Mouse (Mus musculus) limb, embryonic 13.5 days (tissue): Measurements from ENCODE around the gene Ces1d. TPM values are rescaled to one million over a fixed set of nuclear protein-coding genes. Genes with fewer than 3 reads are reported as not detected.
"Not testable (repeated sequence)": the region's sequence is repeated elsewhere in the genome, so short reads cannot be mapped to it uniquely, and the experiment has no call there.

Experiments
- ATAC-seq: fragments of 200-750 bp; cut with Nextera tagmentation; 2 replicates; pipeline ENCODE4 v1.8.0; 2017; ENCODE audit warnings: low read depth, moderate number of reproducible peaks, moderate TSS enrichment; ENCODE audit not compliant: low FRiP score
- H3K27ac ChIP-seq: fragments of 300-500 bp; sonication (generic); 2 replicates; pipeline ENCODE4 v1.5.1; 2015; ENCODE audit warnings: inconsistent platforms, mild to moderate bottlenecking, moderate library complexity
- H3K27me3 ChIP-seq: fragments of 300-500 bp; sonication (generic); 2 replicates; pipeline ENCODE4 v1.6.1; 2015; ENCODE audit warnings: mild to moderate bottlenecking, inconsistent platforms
- H3K36me3 ChIP-seq: fragments of 300-500 bp; sonication (generic); 2 replicates; pipeline ENCODE4 v1.6.1; 2015; ENCODE audit warnings: inconsistent platforms, mild to moderate bottlenecking, moderate library complexity
- H3K4me1 ChIP-seq: fragments of 300-500 bp; sonication (generic); 2 replicates; pipeline ENCODE4 v1.6.1; 2015; ENCODE audit warnings: inconsistent platforms
- H3K4me2 ChIP-seq: fragments of 300-500 bp; sonication (generic); replicated peaks from 2 replicates; pipeline ENCODE4 v1.6.1; 2015; ENCODE audit warnings: inconsistent platforms, mild to moderate bottlenecking, moderate library complexity
- H3K4me3 ChIP-seq: fragments of 300-500 bp; sonication (generic); 2 replicates; pipeline ENCODE4 v1.5.1; 2015; ENCODE audit warnings: moderate library complexity, mild to moderate bottlenecking, inconsistent platforms
- H3K9ac ChIP-seq: fragments of 300-500 bp; sonication (generic); 2 replicates; pipeline ENCODE4 v1.6.1; 2015; ENCODE audit warnings: mild to moderate bottlenecking, inconsistent platforms
- H3K9me3 ChIP-seq: fragments of 300-500 bp; sonication (generic); 2 replicates; pipeline ENCODE4 v1.6.1; 2016; ENCODE audit warnings: inconsistent platforms
- WGBS: fragments of 180-500 bp; shearing (Covaris S2); methylation state at CpG from one replicate; pipeline ENCODE4 v1.1.7; 2015; 5-methylcytosine and 5-hydroxymethylcytosine counted together
- polyA plus RNA-seq: library from polyadenylated mRNA; unstranded; fragments of >200 nt; fragmentation: Nextera tagmentation; extraction: Ambion mirVana; gene quantifications from 2 replicates; pipeline ENCODE4 v1.2.1, GENCODE M21; 2015

Ces1d gene
- polyA plus RNA-seq, 1 experiment from 2014 or later: 0.31 TPM

DNA sequence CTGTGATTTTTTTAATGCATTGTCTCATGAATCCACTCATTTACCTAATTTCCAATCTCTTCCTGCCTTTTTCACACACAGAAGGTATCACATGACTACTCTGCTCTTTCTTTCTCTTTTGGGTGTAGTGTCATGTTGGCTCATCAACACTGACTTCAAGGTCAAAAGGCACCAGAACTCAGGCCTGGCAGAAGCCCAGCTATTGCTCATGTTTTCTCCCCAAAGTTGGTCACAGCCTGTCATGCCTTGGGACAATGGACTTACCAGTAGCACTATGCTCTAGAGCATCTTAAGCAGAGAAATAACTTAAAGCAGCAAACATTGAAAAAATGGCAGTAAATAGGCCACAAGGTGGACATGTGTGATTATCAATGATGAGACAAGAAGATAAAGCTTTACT, 13.5 kb upstream of the Ces1d start:
- H3K9ac ChIP-seq: no peak overlapping the region
- H3K4me1 ChIP-seq: no peaks in the 10 kb centered on the region
- no peaks in the 10 kb centered on the region for H3K9me3 ChIP-seq
- H3K27me3 ChIP-seq: no peaks in the 10 kb centered on the region
- no peak for ATAC-seq
- no peaks in the 10 kb centered on the region for H3K36me3 ChIP-seq
- H3K4me2 ChIP-seq: no peak overlapping the region
- H3K4me3 ChIP-seq: no peak overlapping the region
- no peak overlapping the region for H3K27ac ChIP-seq

DNA sequence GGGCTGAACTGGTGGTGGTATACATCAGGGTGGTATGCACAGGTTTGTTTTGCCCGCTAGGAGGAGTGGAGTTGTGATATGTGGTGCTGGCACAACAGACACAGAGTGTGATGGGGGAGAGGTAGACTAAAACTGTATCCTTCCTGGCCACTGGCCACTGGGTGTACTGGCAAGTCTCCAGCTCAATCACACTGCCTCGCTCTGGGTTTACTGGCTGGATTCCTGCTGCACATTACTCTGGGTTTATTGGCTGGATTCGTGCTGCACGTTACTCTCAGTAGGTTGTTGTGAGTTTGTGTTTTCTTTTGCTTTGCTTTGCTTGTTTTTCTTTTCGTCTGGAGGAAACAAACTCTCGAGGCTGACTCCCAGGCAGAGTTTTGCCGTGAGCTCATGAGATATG, 1.5 kb upstream of the Ces1d start:
- H3K36me3 ChIP-seq, H3K27me3 ChIP-seq, H3K9me3 ChIP-seq, H3K9ac ChIP-seq, H3K27ac ChIP-seq, H3K4me3 ChIP-seq, ATAC-seq, H3K4me1 ChIP-seq, H3K4me2 ChIP-seq: not testable (repeated sequence)
- 51% methylated on average over 7 of the region's 7 CpGs for WGBS

DNA sequence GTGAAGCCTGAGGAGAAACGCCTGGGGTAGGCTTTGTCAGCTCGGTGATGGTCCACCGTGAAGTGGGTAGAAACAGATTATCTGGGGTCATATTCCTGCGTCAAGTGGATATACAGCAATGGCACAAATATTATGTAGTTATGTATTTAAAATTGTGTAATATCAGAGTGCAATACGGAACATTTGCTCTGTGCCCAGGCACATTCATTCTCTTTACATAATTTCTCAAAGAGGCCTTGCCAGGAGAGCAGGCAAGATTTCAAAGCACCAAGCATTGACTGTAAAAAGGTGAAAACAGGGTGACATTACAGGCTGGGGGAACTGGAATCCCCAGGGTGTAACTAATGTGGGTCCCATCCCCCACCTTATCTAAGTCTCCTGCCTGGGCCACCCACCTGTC, 1.2 kb downstream of the Ces1d start:
- no peak overlapping the region for H3K4me2 ChIP-seq
- ATAC-seq: no peak
- H3K36me3 ChIP-seq: no peaks in the 10 kb centered on the region
- WGBS: 87% methylated on average over 5 of the region's 5 CpGs
- no peaks in the 10 kb centered on the region for H3K9me3 ChIP-seq
- H3K27ac ChIP-seq: no peak overlapping the region
- H3K27me3 ChIP-seq: no peaks in the 10 kb centered on the region
- no peak overlapping the region for H3K9ac ChIP-seq
- no peak overlapping the region for H3K4me3 ChIP-seq
- no peaks in the 10 kb centered on the region for H3K4me1 ChIP-seq

DNA sequence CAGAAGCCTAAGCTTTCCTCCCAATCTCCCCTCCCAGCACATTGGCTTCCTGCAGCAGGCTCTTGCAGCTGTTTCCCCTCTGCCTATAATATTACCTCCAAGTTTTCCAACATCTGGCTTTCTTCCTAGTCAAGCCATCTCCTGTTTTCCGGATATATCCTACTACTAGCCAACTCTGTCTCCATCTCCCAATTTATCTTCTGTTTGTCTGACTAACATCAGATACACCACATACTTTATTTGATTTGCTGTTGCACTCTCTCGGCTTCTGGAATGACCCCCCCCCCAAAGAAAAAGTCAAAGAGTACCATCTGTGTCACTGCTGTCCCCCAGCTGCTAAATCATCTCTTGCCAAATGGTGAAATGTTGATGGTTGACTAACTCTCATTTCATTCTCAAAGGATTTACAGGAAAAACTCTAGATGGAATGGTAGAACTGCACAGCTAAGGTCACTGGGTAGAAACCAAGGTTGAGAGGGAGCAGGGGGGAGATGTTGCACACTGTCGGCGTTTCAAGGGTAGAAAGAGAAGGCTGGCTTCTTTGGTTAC, 17.0 kb downstream of the Ces1d start:
- no peak for ATAC-seq
- H3K36me3 ChIP-seq: no peaks in the 10 kb centered on the region
- peaks cover 7% of the 10 kb centered on the region for H3K4me1 ChIP-seq
- H3K4me2 ChIP-seq: no peak overlapping the region
- no peaks in the 10 kb centered on the region for H3K27me3 ChIP-seq
- H3K27ac ChIP-seq: no peak overlapping the region
- WGBS: 73% methylated on average over 4 of the region's 4 CpGs
- H3K9me3 ChIP-seq: no peaks in the 10 kb centered on the region
- no peak overlapping the region for H3K4me3 ChIP-seq
- H3K9ac ChIP-seq: no peak overlapping the region

DNA sequence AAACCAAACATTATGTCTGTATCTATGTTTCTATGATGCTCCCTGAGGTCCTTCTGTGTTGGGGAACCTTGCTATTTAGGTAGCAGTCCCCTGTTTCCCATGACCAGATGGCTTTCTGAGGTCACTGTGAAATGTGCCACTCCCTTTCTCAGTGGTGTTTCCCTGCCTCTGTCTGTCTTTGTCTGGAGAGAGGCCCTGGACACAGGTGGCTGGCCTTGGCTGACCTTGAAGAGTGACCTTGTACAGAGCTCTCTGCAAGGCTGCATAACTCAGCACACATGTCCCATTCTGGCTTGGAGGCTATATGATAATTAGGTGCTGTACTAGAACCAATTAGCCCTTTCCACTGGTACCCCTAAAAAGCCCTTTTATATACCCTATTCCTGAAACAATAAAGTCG, 21.0 kb downstream of the Ces1d start:
- Histone ChIP-seq H3K4me2 (no peak overlapping the region), H3K36me3 (no peaks in the 10 kb centered on the region), H3K4me1 (peaks cover 7% of the 10 kb centered on the region), H3K27me3 (no peaks in the 10 kb centered on the region), H3K4me3 (no peak overlapping the region), H3K9me3 (no peaks in the 10 kb centered on the region), H3K27ac (no peak overlapping the region), H3K9ac (no peak overlapping the region)
- no peak for ATAC-seq
- WGBS: 27% methylated on average over 1 of the region's 1 CpGs

DNA sequence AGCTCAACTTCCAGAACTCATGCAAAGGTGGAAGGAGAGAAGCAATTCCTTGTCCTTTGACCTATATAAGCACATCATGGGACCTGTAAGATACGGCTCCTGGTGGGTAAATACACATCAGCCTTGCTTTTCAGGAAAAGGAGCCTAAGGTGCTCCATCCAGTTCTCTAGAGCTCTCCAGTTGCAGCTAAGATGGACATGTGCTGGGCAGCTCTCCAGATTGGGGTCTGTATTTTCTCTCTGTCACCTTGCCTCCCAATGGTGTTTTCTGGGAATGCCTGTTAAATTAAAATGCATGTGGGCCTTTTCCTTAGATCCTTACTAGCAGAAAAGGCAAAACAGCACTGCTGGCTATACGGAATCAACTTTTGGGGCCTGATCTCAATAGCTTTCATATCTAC, 23.1 kb downstream of the Ces1d start:
- ATAC-seq: no peak; the same call in 1 of the 2 replicates
- WGBS: 56% methylated on average over 2 of the region's 2 CpGs
- no peaks in the 10 kb centered on the region for H3K27me3 ChIP-seq
- no peak overlapping the region for H3K27ac ChIP-seq
- no peaks in the 10 kb centered on the region for H3K36me3 ChIP-seq
- H3K9me3 ChIP-seq: no peaks in the 10 kb centered on the region
- H3K9ac ChIP-seq: no peak overlapping the region
- H3K4me3 ChIP-seq: no peak overlapping the region
- H3K4me1 ChIP-seq: peaks cover 7% of the 10 kb centered on the region
- H3K4me2 ChIP-seq: no peak overlapping the region

DNA sequence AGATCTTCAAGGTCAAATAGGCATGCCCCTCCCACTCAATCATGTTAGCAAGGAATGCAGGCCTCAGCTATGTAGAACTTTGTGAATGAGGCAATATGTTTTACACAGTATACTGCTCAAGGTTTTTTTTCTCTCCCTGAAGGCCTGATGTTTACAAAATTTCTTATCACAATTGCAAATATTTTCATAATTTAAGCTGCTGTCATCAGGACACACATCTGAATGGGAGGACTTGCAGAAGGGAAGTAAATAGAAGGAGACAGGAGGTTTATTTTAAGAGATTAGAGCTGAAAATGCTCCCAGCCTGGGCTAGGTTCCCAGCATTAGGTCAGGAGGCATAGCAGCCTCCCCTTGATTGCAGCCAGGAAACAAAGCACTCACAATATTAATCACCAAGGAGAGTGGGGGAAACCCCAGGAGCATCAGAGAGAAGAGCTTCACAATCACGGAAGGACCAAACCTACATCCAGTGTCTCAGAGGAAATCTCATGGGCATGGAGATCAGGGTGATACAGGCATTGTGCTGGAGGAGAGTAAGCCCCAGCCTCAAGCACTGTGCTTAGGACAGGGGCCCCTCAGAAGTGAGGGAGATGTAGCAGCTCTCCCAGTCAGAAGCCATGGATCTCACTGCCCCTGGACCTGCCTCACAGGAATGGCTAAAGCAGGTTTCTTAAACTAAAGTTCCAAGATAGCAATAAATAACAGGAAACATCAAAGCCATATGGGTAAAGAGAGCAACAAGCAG, 25.6 kb downstream of the Ces1d start:
- H3K4me1 ChIP-seq: peaks cover 7% of the 10 kb centered on the region
- no peak overlapping the region for H3K27ac ChIP-seq
- H3K9ac ChIP-seq: no peak overlapping the region
- no peaks in the 10 kb centered on the region for H3K9me3 ChIP-seq
- WGBS: 71% methylated on average over 1 of the region's 1 CpGs
- H3K4me3 ChIP-seq: no peak overlapping the region
- H3K36me3 ChIP-seq: no peaks in the 10 kb centered on the region
- no peak for ATAC-seq
- H3K27me3 ChIP-seq: no peaks in the 10 kb centered on the region
- no peak overlapping the region for H3K4me2 ChIP-seq

DNA sequence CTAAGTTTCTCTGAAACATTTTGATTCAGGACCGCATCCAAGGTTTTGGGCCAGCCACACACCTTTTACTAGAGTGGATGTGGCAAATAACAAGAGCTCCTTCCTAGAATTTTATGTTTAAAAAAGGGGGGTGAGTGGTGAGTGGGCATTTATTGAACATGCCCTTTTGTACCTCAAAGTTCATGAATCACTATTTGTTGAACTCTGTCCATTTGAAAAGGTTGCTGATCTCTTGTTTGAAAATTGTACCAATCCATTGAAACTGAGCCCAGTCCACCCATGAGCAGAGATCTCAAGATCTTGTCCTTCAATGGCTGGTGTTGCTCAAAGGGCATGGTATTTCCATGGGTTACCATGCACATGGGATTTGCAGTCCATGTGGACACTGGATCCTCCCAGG, 34.3 kb downstream of the Ces1d start:
- no peak overlapping the region for H3K27ac ChIP-seq
- no peak for ATAC-seq
- no peak overlapping the region for H3K4me2 ChIP-seq
- no peak overlapping the region for H3K9ac ChIP-seq
- H3K4me3 ChIP-seq: no peak overlapping the region
- H3K4me1 ChIP-seq: no peaks in the 10 kb centered on the region
- H3K36me3 ChIP-seq: no peaks in the 10 kb centered on the region
- no peaks in the 10 kb centered on the region for H3K9me3 ChIP-seq
- no peaks in the 10 kb centered on the region for H3K27me3 ChIP-seq
- 97% methylated on average over 1 of the region's 1 CpGs for WGBS

DNA sequence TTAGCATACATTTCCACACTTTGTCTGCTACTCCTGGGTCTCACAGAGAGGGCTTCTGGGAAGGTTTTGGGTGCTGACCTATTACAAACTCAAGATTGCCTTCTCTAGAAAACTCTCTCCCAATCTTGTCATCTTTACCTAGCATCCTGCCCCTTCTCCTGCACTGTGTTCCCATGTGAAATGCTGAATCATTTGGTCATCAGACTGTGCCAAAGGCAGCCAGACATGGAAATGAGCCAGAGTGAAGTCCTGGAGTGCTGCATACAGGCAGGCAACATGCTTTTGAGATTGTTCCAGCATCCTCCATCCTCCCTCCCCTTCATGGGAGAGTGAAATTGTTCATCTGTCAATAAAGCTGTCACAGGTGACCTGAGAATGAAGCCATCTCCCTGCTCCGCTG, 46.2 kb downstream of the Ces1d start:
- 100% methylated on average over 1 of the region's 1 CpGs for WGBS
- no peak for ATAC-seq
- H3K36me3 ChIP-seq: no peaks in the 10 kb centered on the region

DNA sequence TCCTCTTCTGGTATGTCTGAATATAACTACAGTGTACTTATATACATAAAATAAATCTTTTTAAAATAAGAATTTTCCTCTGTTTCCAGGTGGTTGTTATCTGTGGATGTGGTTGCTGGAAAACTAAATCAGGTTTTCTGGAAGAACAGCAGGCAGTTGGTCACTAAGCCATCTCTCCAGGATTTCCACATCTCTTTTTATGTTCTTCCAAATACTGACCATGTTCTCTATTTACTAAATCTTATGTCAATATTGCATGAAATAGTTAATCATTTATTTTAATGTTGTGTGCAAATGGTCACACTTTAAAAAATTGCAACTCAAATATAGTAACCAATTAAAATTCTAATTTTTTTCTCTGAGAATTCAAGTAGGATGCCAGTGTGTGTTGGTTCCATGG, 50.3 kb downstream of the Ces1d start:
- Histone ChIP-seq H3K9me3 (no peaks in the 10 kb centered on the region), H3K9ac (no peak overlapping the region), H3K4me1 (no peaks in the 10 kb centered on the region), H3K4me3 (no peak overlapping the region), H3K27me3 (no peaks in the 10 kb centered on the region), H3K27ac (no peak overlapping the region), H3K36me3 (no peaks in the 10 kb centered on the region), H3K4me2 (no peak overlapping the region)
- ATAC-seq: no peak

More for the DNA sequence above, 46.2 kb downstream of the Ces1d start:
- Histone ChIP-seq H3K4me2 (no peak overlapping the region), H3K27me3 (no peaks in the 10 kb centered on the region), H3K9me3 (no peaks in the 10 kb centered on the region), H3K27ac (no peak overlapping the region), H3K4me3 (no peak overlapping the region), H3K9ac (no peak overlapping the region), H3K4me1 (no peaks in the 10 kb centered on the region)

DNA sequence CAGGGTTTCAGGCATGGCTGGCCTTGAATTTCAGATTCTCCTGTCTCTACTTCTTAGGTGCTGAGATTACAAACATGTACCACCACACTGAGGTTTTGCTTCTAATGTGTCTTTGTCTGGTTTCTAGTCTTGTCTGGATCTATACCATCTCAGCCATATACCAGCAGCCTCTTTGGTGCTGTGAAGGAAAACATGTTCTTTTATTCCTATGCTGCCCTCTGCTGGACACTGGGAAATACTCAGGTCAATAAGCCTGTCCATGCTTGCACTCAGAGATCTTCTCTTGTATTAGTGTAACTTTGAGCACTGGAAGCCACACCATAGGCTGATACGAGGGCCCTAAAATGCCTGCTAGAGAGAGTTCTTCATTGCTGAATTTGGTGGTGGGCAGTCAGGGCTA, 56.9 kb downstream of the Ces1d start:
- no peak for ATAC-seq
- Histone ChIP-seq H3K36me3 (no peaks in the 10 kb centered on the region), H3K9me3 (no peaks in the 10 kb centered on the region), H3K27ac (no peak overlapping the region), H3K4me2 (no peak overlapping the region), H3K9ac (no peak overlapping the region), H3K4me1 (no peaks in the 10 kb centered on the region), H3K27me3 (no peaks in the 10 kb centered on the region), H3K4me3 (no peak overlapping the region)
- WGBS: 35% methylated on average over 1 of the region's 1 CpGs

DNA sequence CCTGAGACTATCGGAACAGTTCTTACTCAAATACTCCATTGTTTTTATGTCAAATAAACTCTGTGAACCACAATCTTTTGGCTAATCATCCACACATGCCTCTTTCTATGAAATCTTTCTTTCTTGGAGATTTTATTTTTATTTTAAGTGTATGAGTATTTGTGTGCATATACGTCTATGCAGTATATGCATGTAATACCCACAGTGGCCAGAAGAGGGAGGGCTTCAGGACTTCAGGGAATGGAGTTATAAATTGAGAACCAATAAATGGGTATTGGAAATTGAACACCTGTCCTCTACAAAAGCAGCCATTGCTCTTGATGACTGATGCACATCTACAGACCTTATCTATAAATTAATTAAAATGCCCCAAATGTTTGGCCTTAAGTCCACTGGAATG, 65.4 kb downstream of the Ces1d start:
- no peak overlapping the region for H3K4me3 ChIP-seq
- no peak overlapping the region for H3K4me2 ChIP-seq
- no peaks in the 10 kb centered on the region for H3K9me3 ChIP-seq
- no peak overlapping the region for H3K9ac ChIP-seq
- no peaks in the 10 kb centered on the region for H3K27me3 ChIP-seq
- 89% methylated on average over 2 of the region's 2 CpGs for WGBS
- no peak overlapping the region for H3K27ac ChIP-seq
- no peaks in the 10 kb centered on the region for H3K36me3 ChIP-seq
- ATAC-seq: no peak
- H3K4me1 ChIP-seq: no peaks in the 10 kb centered on the region
